Mouse (Mus musculus): ENCODE measurements around the gene Klhdc1. TPM values are rescaled to one million over a fixed set of nuclear protein-coding genes. Genes with fewer than 3 reads are reported as not detected.

Klhdc1 gene
- total and polyA plus RNA-seq, 3 experiments: 6.4 to 8.2 (median 7.2) TPM

- dilution Hi-C loops (cut with MboI; ENCODE audit: extremely low pct_ligation_motif_present, extremely low pct_unique_long_range_greater_than_20kb, low sequenced_read_pairs): no loop called here
- no peak for TF ChIP-seq MYC (IDR thresholded peaks at IDR 0.05; ENCODE audit: low read depth, low read length)
- no peak for TF ChIP-seq EP300 (IDR thresholded peaks at IDR 0.05; ENCODE audit: low read length)
- no peak for TF ChIP-seq SIN3A (IDR thresholded peaks at IDR 0.05; ENCODE audit: low read length)
- no peak for TF ChIP-seq ZKSCAN1 (IDR thresholded peaks at IDR 0.05; ENCODE audit: borderline replicate concordance, low read depth, low read length)
- no peak for TF ChIP-seq MAX (IDR thresholded peaks at IDR 0.05; ENCODE audit: low read length)
- TF ChIP-seq RCOR1 (conservative IDR thresholded peaks at IDR 0.05; ENCODE audit: low read depth, low read length): no peak
- no peak for TF ChIP-seq CHD2 (IDR thresholded peaks at IDR 0.05; ENCODE audit: low read length)
- no peak for TF ChIP-seq CTCF (conservative IDR thresholded peaks at IDR 0.05 in 1 of 2, IDR thresholded peaks at IDR 0.05 in 1 of 2; ENCODE audit: low read depth in 2 of 2, low read length in 2 of 2)
- no peak for TF ChIP-seq POLR2AphosphoS2 (IDR thresholded peaks at IDR 0.05; ENCODE audit: low read depth, low read length)
- TF ChIP-seq SMC3 (IDR thresholded peaks at IDR 0.05; ENCODE audit: low read depth, low read length): no peak
- TF ChIP-seq JUN (IDR thresholded peaks at IDR 0.05; ENCODE audit: insufficient read depth, low read depth, low read length): no peak
- DNase-seq (ENCODE audit: extremely low read depth): no peak
Measured at GRCm38 (mm10) chr12:69249766-69250165, 8.8 kb downstream of the Klhdc1 start.

GRCm38 (mm10) chr12:69250756-69251155, 9.8 kb downstream of the Klhdc1 start:
- in situ Hi-C loops (cut with MboI; ENCODE audit: low pct_ligation_motif_present, low pct_unique_long_range_greater_than_20kb, low sequenced_read_pairs) (no loop called here), dilution Hi-C loops (cut with MboI; ENCODE audit: extremely low pct_ligation_motif_present, extremely low pct_unique_long_range_greater_than_20kb, low sequenced_read_pairs) (no loop called here)
- H3K36me3 ChIP-seq (replicated peaks in 1 of 2; ENCODE audit: control insufficient read depth in 1 of 2, insufficient read depth in 1 of 2, low read length in 1 of 2): peaks cover 0 to 12% of the 10 kb centered on the region in 2 experiments

More at GRCm38 (mm10) chr12:69249766-69250165, 8.8 kb downstream of the Klhdc1 start:
- H3K4me3 ChIP-seq (replicated peaks in 1 of 3; ENCODE audit: low read depth in 2 of 3, low read length in 2 of 3, poor library complexity in 1 of 3): no peak overlapping the region
- in situ Hi-C loops (cut with MboI; ENCODE audit: low pct_ligation_motif_present, low pct_unique_long_range_greater_than_20kb, low sequenced_read_pairs): no loop called here
- H3K79me2 ChIP-seq (replicated peaks; ENCODE audit: control insufficient read depth, extremely low read depth, insufficient read depth, poor library complexity, severe bottlenecking): no peaks in the 10 kb centered on the region
- H3K4me1 ChIP-seq (ENCODE audit: control insufficient read depth in 1 of 2, insufficient read depth in 2 of 2): no peaks in the 10 kb centered on the region
- H3K9ac ChIP-seq (ENCODE audit: insufficient read depth, low read depth): no peak overlapping the region
- no peaks in the 10 kb centered on the region for H3K27me3 ChIP-seq (replicated peaks)
- H3K4me2 ChIP-seq (ENCODE audit: insufficient read depth, low read depth, poor library complexity, severe bottlenecking): no peak overlapping the region
- H3K36me3 ChIP-seq (replicated peaks in 1 of 2; ENCODE audit: control insufficient read depth in 1 of 2, insufficient read depth in 1 of 2, low read length in 1 of 2): peaks cover 0 to 12% of the 10 kb centered on the region in 2 experiments
- no peaks in the 10 kb centered on the region for H3K9me3 ChIP-seq (replicated peaks; ENCODE audit: low read length)
- no peak overlapping the region for H3K27ac ChIP-seq (ENCODE audit: insufficient read depth, low read depth)

More at GRCm38 (mm10) chr12:69250756-69251155, 9.8 kb downstream of the Klhdc1 start:
- Histone ChIP-seq H3K27me3 (replicated peaks) (no peaks in the 10 kb centered on the region), H3K27ac (ENCODE audit: insufficient read depth, low read depth) (no peak overlapping the region), H3K9ac (ENCODE audit: insufficient read depth, low read depth) (no peak overlapping the region), H3K4me3 (replicated peaks in 1 of 3; ENCODE audit: low read depth in 2 of 3, low read length in 2 of 3, poor library complexity in 1 of 3) (no peak overlapping the region), H3K79me2 (replicated peaks; ENCODE audit: control insufficient read depth, extremely low read depth, insufficient read depth, poor library complexity, severe bottlenecking) (no peaks in the 10 kb centered on the region), H3K4me1 (ENCODE audit: control insufficient read depth in 1 of 2, insufficient read depth in 2 of 2) (no peaks in the 10 kb centered on the region), H3K4me2 (ENCODE audit: insufficient read depth, low read depth, poor library complexity, severe bottlenecking) (no peak overlapping the region), H3K9me3 (replicated peaks; ENCODE audit: low read length) (no peaks in the 10 kb centered on the region)
- DNase-seq (ENCODE audit: extremely low read depth): no peak
- TF ChIP-seq ZNF384 (IDR thresholded peaks at IDR 0.05; ENCODE audit: low read depth, low read length) (no peak), ELF1 (IDR thresholded peaks at IDR 0.05; ENCODE audit: low read depth, low read length) (no peak), UBTF (IDR thresholded peaks at IDR 0.05; ENCODE audit: low read depth, low read length) (no peak), ZKSCAN1 (IDR thresholded peaks at IDR 0.05; ENCODE audit: borderline replicate concordance, low read depth, low read length) (no peak), USF1 (IDR thresholded peaks at IDR 0.05; ENCODE audit: low read depth, low read length) (no peak), MAX (IDR thresholded peaks at IDR 0.05; ENCODE audit: low read length) (no peak), TBP (conservative IDR thresholded peaks at IDR 0.05; ENCODE audit: low read depth, low read length) (no peak), JUND (conservative IDR thresholded peaks at IDR 0.05; ENCODE audit: low read depth, low read length) (no peak), BHLHE40 (IDR thresholded peaks at IDR 0.05; ENCODE audit: low read depth, low read length) (no peak), RAD21 (IDR thresholded peaks at IDR 0.05; ENCODE audit: low read depth, low read length) (no peak), ZC3H11A (IDR thresholded peaks at IDR 0.05; ENCODE audit: low read depth, low read length) (no peak), PAX5 (IDR thresholded peaks at IDR 0.05; ENCODE audit: low read length) (no peak), POLR2A (IDR thresholded peaks at IDR 0.05; ENCODE audit: low read depth, low read length) (no peak), ETS1 (conservative IDR thresholded peaks at IDR 0.05; ENCODE audit: low read depth, low read length) (no peak), CTCF (conservative IDR thresholded peaks at IDR 0.05 in 1 of 2, IDR thresholded peaks at IDR 0.05 in 1 of 2; ENCODE audit: low read depth in 2 of 2, low read length in 2 of 2) (no peak), SMC3 (IDR thresholded peaks at IDR 0.05; ENCODE audit: low read depth, low read length) (no peak), NELFE (IDR thresholded peaks at IDR 0.05; ENCODE audit: low read depth, low read length) (no peak), RCOR1 (conservative IDR thresholded peaks at IDR 0.05; ENCODE audit: low read depth, low read length) (no peak), MEF2A (IDR thresholded peaks at IDR 0.05; ENCODE audit: borderline replicate concordance, low read depth, low read length) (no peak)
